Mouse (Mus musculus): ENCODE measurements at regions not wholly inside any gene's neighbourhood (a gene's known extent, or its start where the extent isn't known, plus 50 kb on each side); places are given as distances from the start of the nearest gene placed in this dataset.

DNA sequence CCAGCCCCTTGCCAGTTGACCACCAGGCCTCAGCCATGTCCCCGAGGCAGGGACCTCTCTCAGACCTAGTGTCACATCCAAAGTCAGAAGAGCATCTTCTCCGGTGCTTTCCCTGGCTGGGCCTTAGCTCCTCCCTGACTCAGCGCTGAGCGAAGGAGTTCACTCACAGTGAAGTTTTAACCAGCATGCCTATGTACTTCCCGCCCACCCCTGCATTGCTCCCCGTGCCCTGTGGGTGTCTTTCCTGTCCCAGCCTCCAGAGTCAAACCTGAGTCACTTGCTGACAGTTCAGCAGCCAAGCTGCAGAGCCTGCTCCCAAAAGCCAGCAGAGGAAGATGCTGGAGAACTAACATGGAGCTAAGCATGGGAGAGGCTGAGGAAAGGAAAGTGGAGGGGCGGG is 55.6 kb upstream of the Unc5a start:
- no peak for DNase-seq (ENCODE audit: low spot score)

- no peak for DNase-seq (ENCODE audit: low spot score)
These were observed 53.2 kb upstream of the Unc5a start for GRCm38 (mm10) chr13:54895981-54896380.

Measured in gastrocnemius, adult 18-20 months (tissue).